Mouse (Mus musculus) kidney, adult 2 months (tissue): ENCODE results near the gene Ccdc162.

Experiments
- CTCF ChIP-seq: fragments of 200-500 bp; conservative IDR thresholded peaks from 2 replicates; pipeline ENCODE4 v1.5.1; 2011; ENCODE audit warnings: low read depth, mild to moderate bottlenecking, control low read depth, low read length, moderate library complexity, mixed read lengths; ENCODE audit not compliant: insufficient read depth, insufficient read length
- POLR2A ChIP-seq: fragments of 200-500 bp; IDR thresholded peaks from one replicate; pipeline ENCODE4 v1.6.1; 2011; ENCODE audit warnings: low read depth, low read length, control low read depth

GRCm38 (mm10) chr10:41735398-41735797 lies 19.0 kb upstream of the Ccdc162 start:
- no peak for TF ChIP-seq CTCF
- TF ChIP-seq POLR2A = no peak
